Mouse (Mus musculus) cerebellum, postnatal 36 days (tissue): ENCODE measurements at regions not wholly inside any gene's neighbourhood (a gene's known extent, or its start where the extent isn't known, plus 50 kb on each side); places are given as distances from the start of the nearest gene placed in this dataset.

Source experiments
- DNase-seq, 2 experiments: peaks; one replicate each; pipeline ENCODE4 v3.0.0; 2021 to 2022; ENCODE audit warnings: mixed read lengths in 2 of 2

DNA sequence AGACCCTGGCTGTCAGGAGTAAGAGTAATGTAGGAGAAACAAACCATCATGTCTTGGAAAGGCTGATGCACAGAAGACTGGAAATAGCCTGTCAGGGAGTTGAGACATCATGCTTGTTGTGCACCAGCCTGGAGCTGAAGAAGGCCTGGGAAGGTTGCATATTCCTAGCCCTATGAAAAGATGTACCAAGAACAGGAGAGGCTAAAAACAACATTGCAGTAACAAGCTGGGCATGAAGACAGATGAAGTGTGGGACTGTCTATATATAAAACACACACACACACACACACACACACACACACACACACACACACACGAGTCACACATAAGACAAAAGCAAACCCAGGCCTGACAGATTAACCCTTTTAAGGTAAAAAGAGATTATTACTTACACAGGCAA lies 185.1 kb upstream of the Tmem72 start:
- DNase-seq = no peak

DNA sequence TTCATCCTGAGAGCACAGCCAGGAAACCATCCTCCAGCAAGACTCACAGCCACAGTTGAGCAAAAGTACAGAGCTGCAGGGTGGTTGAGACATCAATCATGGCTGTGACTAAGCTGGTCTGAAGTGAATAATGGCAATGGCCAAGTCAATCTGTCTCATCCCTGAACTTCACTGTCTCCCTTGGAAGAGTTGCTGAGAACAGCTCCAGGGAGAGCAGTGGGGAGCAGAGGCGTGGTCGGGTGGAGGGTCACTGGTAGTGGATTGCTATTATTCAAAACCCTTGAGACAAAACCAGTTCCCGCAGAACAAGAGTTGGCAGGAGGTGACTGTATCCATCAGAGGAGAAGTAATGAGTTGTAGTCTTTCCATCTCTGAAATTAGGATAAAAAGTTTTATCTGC lies 185.7 kb upstream of the Tmem72 start:
- no peak for DNase-seq

DNA sequence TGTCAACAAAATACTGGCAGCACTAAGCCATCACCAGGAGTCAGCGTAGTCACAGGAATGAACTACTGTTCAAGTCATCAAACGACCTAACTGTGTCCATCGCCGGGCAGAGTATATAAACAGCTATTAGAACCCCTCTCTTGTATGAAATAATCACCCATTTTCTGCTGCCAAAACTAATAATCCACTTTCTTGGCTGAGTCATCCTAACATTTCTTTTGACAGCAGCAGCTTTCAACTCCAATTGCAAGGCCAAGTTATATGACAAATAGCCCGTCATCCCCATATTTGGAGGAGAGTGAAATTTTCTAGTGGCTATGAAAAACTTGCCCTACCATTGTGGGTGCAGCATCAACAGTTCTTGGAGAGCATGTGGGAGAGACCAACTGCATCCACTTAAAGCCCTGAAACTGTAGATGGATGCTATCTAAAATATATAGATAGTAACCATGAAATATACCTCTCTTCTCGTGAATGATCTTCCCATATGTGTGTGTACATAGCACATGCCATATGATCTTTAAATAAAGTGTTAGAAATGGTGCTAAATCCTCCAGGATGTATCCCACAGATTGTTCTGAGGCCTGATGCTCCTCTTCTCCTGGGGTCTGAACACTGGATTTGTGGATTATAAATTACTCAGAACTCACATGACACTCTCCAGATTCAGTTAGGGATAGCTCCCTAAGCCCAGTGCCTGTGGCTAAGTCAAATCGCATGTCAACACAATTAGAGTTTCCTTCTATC lies 189.9 kb upstream of the Tmem72 start:
- no peak for DNase-seq

DNA sequence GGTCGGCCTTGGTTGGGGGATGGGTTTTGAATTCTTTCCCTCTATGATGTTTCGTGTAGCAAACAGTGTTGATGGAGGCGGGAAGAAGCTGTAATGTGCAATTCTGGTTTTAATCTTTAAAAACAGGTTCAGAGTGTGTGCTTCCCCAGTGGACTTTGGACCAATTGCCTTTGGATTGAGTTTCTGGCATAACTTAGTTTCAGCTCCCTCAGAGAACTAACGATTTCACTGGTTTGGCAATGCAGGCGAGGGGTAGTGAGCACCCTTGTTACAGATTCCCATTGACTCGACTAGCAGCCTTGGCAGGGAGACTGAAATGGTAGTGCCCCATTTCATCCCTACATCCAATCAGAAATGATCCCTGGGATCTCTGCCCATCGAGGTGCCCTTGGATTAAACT lies 193.9 kb upstream of the Tmem72 start:
- DNase-seq = no peak

- no peak for DNase-seq
Observed at GRCm38 (mm10) chr6:116912161-116912560, 195.4 kb upstream of the Tmem72 start.

- DNase-seq = no peak
Observed at GRCm38 (mm10) chr6:116914073-116914472, 197.4 kb upstream of the Tmem72 start.

DNA sequence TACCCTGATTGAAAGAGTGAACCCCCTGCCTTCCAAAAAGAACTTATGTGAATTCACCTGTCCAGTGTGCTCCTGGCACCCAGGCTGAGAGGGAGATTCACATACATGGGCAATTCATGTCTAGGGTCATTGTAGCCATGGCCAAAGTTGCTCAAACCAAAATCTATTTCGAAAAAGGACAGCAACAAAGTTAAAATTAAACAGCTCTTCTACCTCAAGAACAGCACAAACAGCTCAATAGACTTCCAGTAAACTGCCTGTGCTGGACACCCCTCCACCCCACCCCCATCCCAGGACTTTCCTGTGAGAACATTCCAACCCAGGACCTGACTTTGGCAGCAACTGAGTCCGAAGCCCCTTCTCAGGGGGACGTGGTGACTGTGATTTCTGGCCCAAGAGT lies 218.3 kb upstream of the Tmem72 start:
- DNase-seq = no peak

GRCm38 (mm10) chr6:116941576-116941975 lies 224.9 kb upstream of the Tmem72 start:
- no peak for DNase-seq

GRCm38 (mm10) chr6:116942696-116943095 lies 225.6 kb upstream of the Cxcl12 start:
- DNase-seq = no peak

GRCm38 (mm10) chr6:116946083-116946732 lies 222.1 kb upstream of the Cxcl12 start:
- DNase-seq = no peak

- DNase-seq = no peak
Observed at GRCm38 (mm10) chr6:116959611-116960010, 208.7 kb upstream of the Cxcl12 start.

DNA sequence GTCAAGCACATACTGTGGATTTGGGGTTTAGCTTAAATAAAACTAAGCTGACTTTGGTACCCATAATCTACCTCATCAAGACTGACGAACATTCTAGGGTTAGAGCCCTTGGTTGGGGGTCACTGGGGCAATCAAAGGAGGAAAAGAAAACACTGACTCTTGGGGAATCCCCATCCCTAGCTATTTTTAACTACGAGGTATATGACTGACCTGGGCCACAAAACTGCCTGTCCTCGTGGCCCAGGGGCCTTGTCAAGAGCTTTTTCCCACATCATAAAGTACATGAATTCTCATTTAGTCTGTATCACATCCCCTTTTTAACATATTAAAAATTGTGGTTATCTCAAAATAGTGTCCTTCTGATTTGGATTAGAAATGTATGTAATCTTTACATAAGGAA lies 207.7 kb upstream of the Cxcl12 start:
- DNase-seq = no peak

DNA sequence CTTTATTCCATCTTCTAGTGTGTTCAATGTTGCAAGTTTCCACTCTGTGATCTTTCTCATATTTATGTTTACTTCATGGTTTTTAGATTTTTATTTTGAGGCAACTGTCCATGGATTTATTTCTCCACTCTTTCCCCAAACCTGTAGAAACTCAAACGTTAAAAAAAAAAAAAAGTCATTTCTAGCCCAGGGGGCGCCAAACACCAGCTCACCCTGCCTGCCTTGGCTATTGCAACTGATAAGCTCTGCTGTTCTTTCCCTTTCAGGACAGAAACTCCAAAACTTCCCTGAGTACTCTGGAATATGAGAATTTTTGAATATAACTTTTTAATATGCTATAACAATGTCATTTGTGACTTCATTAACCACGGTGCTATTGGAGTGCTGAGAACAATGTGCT lies 201.9 kb upstream of the Cxcl12 start:
- DNase-seq = no peak

DNA sequence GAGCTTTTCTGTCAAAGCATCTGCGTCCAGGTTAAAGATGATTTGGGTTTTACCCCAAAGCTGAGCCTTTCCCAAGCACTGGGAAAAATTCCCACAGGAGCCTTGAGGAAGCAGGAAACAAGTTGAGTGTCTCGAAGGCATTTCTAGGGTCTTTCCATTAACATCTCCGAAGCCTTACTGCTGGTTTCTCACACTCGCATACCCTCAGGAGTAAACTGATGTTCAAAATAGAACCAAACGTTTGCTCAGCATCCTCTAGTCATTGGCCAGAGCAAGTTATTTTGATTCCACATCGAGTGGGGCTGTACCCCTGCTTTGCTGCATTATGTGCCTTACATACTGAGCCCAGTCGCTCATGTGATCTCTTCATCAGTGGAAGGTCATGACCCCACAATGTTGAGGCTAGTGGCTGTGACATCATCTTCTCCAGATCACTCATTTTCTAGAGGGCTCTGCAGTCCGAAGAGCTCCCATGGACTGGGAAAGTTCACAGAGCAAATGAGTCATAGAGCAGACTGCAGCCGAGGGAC lies 198.9 kb upstream of the Cxcl12 start:
- no peak for DNase-seq

DNA sequence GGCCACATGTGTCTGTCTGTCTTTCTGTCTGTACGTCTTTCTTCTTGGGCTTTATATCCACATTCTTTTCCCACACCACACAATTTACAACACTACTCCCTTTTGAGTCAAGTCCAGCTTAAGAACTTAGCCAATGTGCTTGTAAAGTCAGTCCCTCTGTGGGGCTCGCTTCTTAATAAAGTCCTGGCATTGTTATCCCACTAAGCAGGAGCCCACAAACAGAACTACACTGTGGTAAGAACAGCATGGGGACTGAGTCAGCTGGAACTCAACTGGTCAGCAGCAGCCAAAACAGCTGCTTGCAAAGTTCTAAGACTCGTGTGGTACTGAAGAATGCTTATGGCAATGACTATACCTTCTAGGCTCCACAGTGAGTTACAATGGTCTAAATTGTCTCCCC lies 193.5 kb upstream of the Cxcl12 start:
- no peak for DNase-seq

GRCm38 (mm10) chr6:116980349-116980995 lies 187.9 kb upstream of the Cxcl12 start:
- no peak for DNase-seq

DNA sequence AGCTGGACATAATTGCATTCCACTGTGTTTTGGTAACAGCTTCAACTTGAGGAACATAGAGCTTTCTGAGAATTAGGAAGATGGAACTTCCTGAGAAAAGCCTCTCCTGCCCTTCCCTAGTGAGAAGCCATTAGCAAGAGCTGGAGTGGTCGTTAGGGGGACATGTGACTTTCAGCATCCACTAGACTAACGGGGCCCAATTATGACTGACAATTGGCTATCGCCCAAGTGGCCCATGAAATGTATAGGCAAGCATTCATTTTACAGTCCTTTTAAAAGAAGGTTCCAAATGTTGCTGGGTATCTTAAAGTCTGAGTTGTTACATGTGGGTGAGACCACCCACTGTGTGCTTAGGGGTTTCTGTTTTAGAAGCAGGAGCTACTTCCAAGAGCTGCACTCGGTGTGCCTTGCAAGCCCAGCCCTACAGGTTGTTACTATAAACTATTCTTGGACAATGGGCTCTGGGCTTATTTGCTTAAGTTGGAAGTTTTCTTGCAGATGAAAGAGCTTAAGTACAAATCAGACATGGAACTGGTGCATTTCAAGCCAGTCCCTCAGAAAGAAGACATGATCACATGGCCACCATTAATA lies 183.1 kb upstream of the Cxcl12 start:
- DNase-seq = no peak

GRCm38 (mm10) chr6:116986266-116987000 lies 181.9 kb upstream of the Cxcl12 start:
- no peak for DNase-seq

DNA sequence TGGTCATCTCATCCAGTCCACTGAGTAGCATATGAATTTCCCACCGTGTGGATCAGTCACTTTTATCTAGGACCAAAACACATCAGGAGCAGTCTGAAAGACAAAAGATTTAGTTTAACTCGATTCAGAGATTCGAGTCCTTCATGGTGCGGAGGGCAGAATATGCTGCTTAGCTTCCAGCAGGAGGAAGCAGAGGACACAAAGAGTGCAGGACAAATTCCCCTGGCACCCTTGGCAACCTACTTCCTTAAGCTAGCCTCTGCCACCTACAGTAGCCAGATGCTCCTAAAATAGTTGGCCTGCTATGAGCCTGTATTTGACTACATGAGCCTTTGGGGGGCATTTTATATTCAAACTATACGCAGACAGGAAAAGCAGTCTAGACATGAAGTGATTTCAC lies 181.1 kb upstream of the Cxcl12 start:
- DNase-seq = no peak

- DNase-seq = peak; percentile 77 to 82
Observed at GRCm38 (mm10) chr6:116998948-116999682, 169.2 kb upstream of the Cxcl12 start.

- DNase-seq = no peak
Observed at GRCm38 (mm10) chr6:116999940-117000339, 168.4 kb upstream of the Cxcl12 start.
